Mouse (Mus musculus): Measurements from ENCODE around the gene Fpgs. TPM values are rescaled to one million over a fixed set of nuclear protein-coding genes. Genes with fewer than 3 reads are reported as not detected.

Gene Fpgs
- total and polyA plus RNA-seq, 3 experiments = 4.6 to 18.0 (median 5.7) TPM

GRCm38 (mm10) chr2:32683701-32684100 is 20.2 kb downstream of the Fpgs start:
- Histone ChIP-seq H3K36me3 (ENCODE audit: control insufficient read depth, insufficient read depth, low read length) (no peaks in the 10 kb centered on the region), H3K9ac (ENCODE audit: low read depth, low read length) (no peak overlapping the region), H3K4me1 (ENCODE audit: control insufficient read depth, insufficient read depth, low read length) (no peaks in the 10 kb centered on the region; the same call in 1 of the 2 replicates), H3K79me2 (replicated peaks; ENCODE audit: control insufficient read depth, insufficient read depth, low read length) (no peaks in the 10 kb centered on the region), H3K4me3 (no peak overlapping the region), H3K27ac (no peak overlapping the region), H3K27me3 (ENCODE audit: control insufficient read depth, insufficient read depth, low read length) (no peaks in the 10 kb centered on the region)
- TF ChIP-seq POLR2A (IDR thresholded peaks at IDR 0.05; ENCODE audit: insufficient read depth, low read depth, low read length) = no peak
- no peak for TF ChIP-seq EP300 (IDR thresholded peaks at IDR 0.05; ENCODE audit: insufficient read depth, low read depth, low read length)
- TF ChIP-seq CTCF (IDR thresholded peaks at IDR 0.05) = no peak
- no peak for DNase-seq
- WGBS = 83% methylated on average over 10 of the region's 10 CpGs
- intact Hi-C loops (cut with DNase I) = no loop called here

DNA sequence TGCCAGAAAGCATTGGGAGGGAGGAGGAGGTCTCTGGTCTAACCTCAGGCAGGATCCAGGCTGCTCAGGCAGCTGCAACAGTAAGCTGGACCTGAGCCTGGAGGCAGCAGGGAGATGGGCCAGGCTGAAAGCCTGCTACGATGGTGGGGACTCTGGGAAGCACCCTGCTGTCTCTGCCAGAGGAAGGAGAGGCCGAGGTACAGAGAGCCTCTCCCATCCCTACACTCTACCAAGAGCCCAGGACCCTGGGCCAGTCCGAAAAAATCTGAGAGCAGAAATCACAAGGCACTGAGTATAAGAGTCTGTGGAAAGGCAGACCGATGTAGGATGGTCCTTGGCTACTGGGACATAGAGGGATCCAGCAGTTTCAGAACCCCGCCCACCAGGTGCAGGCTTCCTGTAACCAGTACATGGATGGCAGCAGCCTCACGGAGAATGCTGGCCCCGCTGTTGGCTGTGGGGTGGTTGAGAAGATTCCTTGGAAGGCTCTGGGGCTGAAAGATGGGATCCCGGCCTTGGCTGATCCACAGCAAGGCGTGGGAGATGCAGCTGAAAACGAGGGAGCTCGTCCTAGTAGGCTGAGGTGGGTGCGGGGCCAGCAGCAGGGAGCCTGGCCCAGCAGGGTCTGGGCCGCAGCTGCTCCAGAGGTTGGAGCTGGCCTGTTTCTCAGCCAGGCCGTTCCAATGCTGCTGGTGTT is 21.1 kb downstream of the Fpgs start:
- H3K36me3 ChIP-seq (ENCODE audit: control insufficient read depth, insufficient read depth, low read length) = no peaks in the 10 kb centered on the region
- no peaks in the 10 kb centered on the region for H3K79me2 ChIP-seq (replicated peaks; ENCODE audit: control insufficient read depth, insufficient read depth, low read length)
- peak overlapping the region; percentile 12; the same call in 1 of the 2 replicates for H3K27ac ChIP-seq
- TF ChIP-seq POLR2A (IDR thresholded peaks at IDR 0.05; ENCODE audit: insufficient read depth, low read depth, low read length) = no peak
- no peak for TF ChIP-seq EP300 (IDR thresholded peaks at IDR 0.05; ENCODE audit: insufficient read depth, low read depth, low read length)
- TF ChIP-seq CTCF (IDR thresholded peaks at IDR 0.05) = no peak
- H3K4me1 ChIP-seq (ENCODE audit: control insufficient read depth, insufficient read depth, low read length) = no peaks in the 10 kb centered on the region; the same call in 1 of the 2 replicates
- DNase-seq = no peak
- H3K4me3 ChIP-seq = no peak overlapping the region
- no peak overlapping the region for H3K9ac ChIP-seq (ENCODE audit: low read depth, low read length)
- intact Hi-C loops (cut with DNase I) = no loop called here
- H3K27me3 ChIP-seq (ENCODE audit: control insufficient read depth, insufficient read depth, low read length) = no peaks in the 10 kb centered on the region
- 61% methylated on average over 14 of the region's 14 CpGs for WGBS

- no peak overlapping the region for H3K27ac ChIP-seq
Measured at GRCm38 (mm10) chr2:32681754-32682153, 22.2 kb downstream of the Fpgs start.

GRCm38 (mm10) chr2:32680961-32681650 is 22.8 kb downstream of the Fpgs start:
- no peak overlapping the region for H3K27ac ChIP-seq
- WGBS = 86% methylated on average over 19 of the region's 19 CpGs
- H3K9ac ChIP-seq (ENCODE audit: low read depth, low read length) = no peak overlapping the region
- DNase-seq = no peak
- H3K4me3 ChIP-seq = no peak overlapping the region
- no peak for TF ChIP-seq EP300 (IDR thresholded peaks at IDR 0.05; ENCODE audit: insufficient read depth, low read depth, low read length)
- no peaks in the 10 kb centered on the region for H3K27me3 ChIP-seq (ENCODE audit: control insufficient read depth, insufficient read depth, low read length)
- no peaks in the 10 kb centered on the region for H3K36me3 ChIP-seq (ENCODE audit: control insufficient read depth, insufficient read depth, low read length)
- peaks cover 1% of the 10 kb centered on the region; the same call in 1 of the 2 replicates for H3K4me1 ChIP-seq (ENCODE audit: control insufficient read depth, insufficient read depth, low read length)
- no peaks in the 10 kb centered on the region for H3K79me2 ChIP-seq (replicated peaks; ENCODE audit: control insufficient read depth, insufficient read depth, low read length)
- intact Hi-C loops (cut with DNase I) = no loop called here

More at GRCm38 (mm10) chr2:32681754-32682153, 22.2 kb downstream of the Fpgs start:
- no peak for DNase-seq
- Histone ChIP-seq H3K9ac (ENCODE audit: low read depth, low read length) (no peak overlapping the region), H3K4me1 (ENCODE audit: control insufficient read depth, insufficient read depth, low read length) (peaks cover 1% of the 10 kb centered on the region; the same call in 1 of the 2 replicates), H3K4me3 (no peak overlapping the region), H3K79me2 (replicated peaks; ENCODE audit: control insufficient read depth, insufficient read depth, low read length) (no peaks in the 10 kb centered on the region), H3K27me3 (ENCODE audit: control insufficient read depth, insufficient read depth, low read length) (no peaks in the 10 kb centered on the region), H3K36me3 (ENCODE audit: control insufficient read depth, insufficient read depth, low read length) (no peaks in the 10 kb centered on the region)
- intact Hi-C loops (cut with DNase I) = no loop called here
- 70% methylated on average over 6 of the region's 6 CpGs for WGBS
- TF ChIP-seq EP300 (IDR thresholded peaks at IDR 0.05; ENCODE audit: insufficient read depth, low read depth, low read length) (no peak), POLR2A (IDR thresholded peaks at IDR 0.05; ENCODE audit: insufficient read depth, low read depth, low read length) (no peak), CTCF (IDR thresholded peaks at IDR 0.05) (no peak)

DNA sequence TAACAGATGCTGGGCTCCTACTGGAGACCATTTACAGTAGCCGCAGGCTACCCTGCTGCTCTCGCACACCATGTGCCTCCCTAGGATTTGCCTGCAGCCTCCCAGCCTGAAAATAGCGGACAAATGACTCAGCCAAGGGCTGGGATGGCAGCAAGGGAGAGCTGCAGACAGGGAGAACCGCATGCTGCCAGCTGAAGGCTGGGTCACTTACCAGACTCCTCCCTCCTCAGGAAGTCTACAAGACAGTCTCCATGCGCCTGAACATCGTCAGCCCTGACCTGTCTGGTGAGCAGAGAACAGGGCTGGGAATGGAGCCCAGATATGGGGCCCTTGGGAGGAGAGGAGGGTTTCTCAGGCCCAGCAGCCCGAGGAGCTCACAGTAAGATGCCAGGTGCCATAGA is 23.9 kb downstream of the Fpgs start:
- no peaks in the 10 kb centered on the region for H3K36me3 ChIP-seq (ENCODE audit: control insufficient read depth, insufficient read depth, low read length)
- peak; percentile 51 to 61 for DNase-seq
- no peak for TF ChIP-seq POLR2A (IDR thresholded peaks at IDR 0.05; ENCODE audit: insufficient read depth, low read depth, low read length)
- no peak for TF ChIP-seq EP300 (IDR thresholded peaks at IDR 0.05; ENCODE audit: insufficient read depth, low read depth, low read length)
- TF ChIP-seq CTCF (IDR thresholded peaks at IDR 0.05) = no peak
- no peaks in the 10 kb centered on the region for H3K27me3 ChIP-seq (ENCODE audit: control insufficient read depth, insufficient read depth, low read length)
- H3K27ac ChIP-seq = no peak overlapping the region
- 26% methylated on average over 7 of the region's 7 CpGs for WGBS
- no peak overlapping the region for H3K9ac ChIP-seq (ENCODE audit: low read depth, low read length)
- intact Hi-C loops (cut with DNase I) = no loop called here
- peaks cover 1% of the 10 kb centered on the region; the same call in 1 of the 2 replicates for H3K4me1 ChIP-seq (ENCODE audit: control insufficient read depth, insufficient read depth, low read length)
- no peak overlapping the region for H3K4me3 ChIP-seq
- H3K79me2 ChIP-seq (replicated peaks; ENCODE audit: control insufficient read depth, insufficient read depth, low read length) = no peaks in the 10 kb centered on the region

DNA sequence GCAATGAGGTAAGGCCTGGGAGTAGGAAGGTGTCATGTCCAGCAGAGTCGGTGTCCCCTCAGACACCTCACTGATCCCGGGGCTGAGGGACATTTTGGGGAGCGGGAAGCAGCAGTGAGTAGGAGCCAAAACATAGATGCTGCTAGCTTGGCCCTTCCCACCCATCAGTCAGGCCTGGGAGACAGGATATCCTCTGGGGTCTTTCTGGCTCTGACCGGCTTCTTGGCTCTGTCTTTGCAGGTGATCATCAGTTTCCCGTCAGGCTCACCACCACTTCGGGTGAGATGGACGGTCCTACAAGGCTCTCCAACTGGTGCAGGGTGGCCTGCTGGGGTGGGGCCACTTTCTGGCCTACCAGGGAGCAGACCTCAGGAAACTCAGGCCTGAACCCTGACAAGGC is 26.3 kb downstream of the Fpgs start:
- 54% methylated on average over 7 of the region's 7 CpGs for WGBS

More for the DNA sequence above, 26.3 kb downstream of the Fpgs start:
- H3K9ac ChIP-seq (ENCODE audit: low read depth, low read length) = no peak overlapping the region
- DNase-seq = no peak
- H3K4me3 ChIP-seq = no peak overlapping the region
- peaks cover 1% of the 10 kb centered on the region; the same call in 1 of the 2 replicates for H3K4me1 ChIP-seq (ENCODE audit: control insufficient read depth, insufficient read depth, low read length)
- H3K27ac ChIP-seq = no peak overlapping the region
- no peaks in the 10 kb centered on the region for H3K27me3 ChIP-seq (ENCODE audit: control insufficient read depth, insufficient read depth, low read length)
- TF ChIP-seq EP300 (IDR thresholded peaks at IDR 0.05; ENCODE audit: insufficient read depth, low read depth, low read length) (no peak), CTCF (IDR thresholded peaks at IDR 0.05) (no peak), POLR2A (IDR thresholded peaks at IDR 0.05; ENCODE audit: insufficient read depth, low read depth, low read length) (no peak)
- H3K36me3 ChIP-seq (ENCODE audit: control insufficient read depth, insufficient read depth, low read length) = no peaks in the 10 kb centered on the region
- intact Hi-C loops (cut with DNase I) = loop anchor here (2.0 kb wide), 1 partner anchor 19 kb away; no protein-coding TSS in a partner anchor
- no peaks in the 10 kb centered on the region for H3K79me2 ChIP-seq (replicated peaks; ENCODE audit: control insufficient read depth, insufficient read depth, low read length)

Data from heart, adult 2 months (tissue).